In the genomic region with DNA sequence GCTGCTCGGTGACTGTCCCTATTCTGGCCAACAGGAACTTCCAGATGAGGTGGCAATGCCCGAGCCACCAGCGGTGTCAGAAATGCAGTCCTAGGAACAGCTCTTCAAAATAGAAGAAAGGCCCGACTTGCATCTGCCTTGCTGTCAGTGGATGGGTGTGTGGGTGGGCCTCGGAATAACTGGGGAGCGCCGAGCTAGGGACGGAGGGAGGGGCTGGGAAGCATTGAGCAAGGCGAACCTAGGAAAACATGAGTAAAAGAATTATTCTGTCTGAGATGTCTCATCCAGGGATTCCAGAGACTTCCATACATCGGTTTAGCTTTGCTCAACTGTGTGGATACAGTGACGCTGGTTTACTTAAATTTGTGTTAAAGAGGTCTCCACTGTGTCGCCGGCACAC, we compare ENCODE assay signal across 8 mouse cellular contexts. TPM values are rescaled to one million over a fixed set of nuclear protein-coding genes. Genes with fewer than 3 reads are reported as not detected.
A peak's percentile ranks its signal among the peaks of the same experiment; 100 is the strongest.
DNase-seq lines count a peak whose midpoint lies in the region; ATAC-seq and TF ChIP-seq lines count a peak whose summit lies in the region.

No protein-coding gene starts in this region.

- TF ChIP-seq POLR2A in kidney, adult 2 months (IDR thresholded peaks at IDR 0.05; ENCODE audit: low read depth, low read length) = no peak

- no peak for ATAC-seq in limb, embryonic 11.5 days (ENCODE audit: insufficient number of reproducible peaks, low FRiP score, low TSS enrichment, low read depth)
- ATAC-seq in inflammation-experienced regulatory T-cells, adult 6 months = no peak

- H3K4me2 ChIP-seq in limb, embryonic 11.5 days (ENCODE audit: low read depth, severe bottlenecking) = no peak overlapping the region

- no peak overlapping the region for H3K9ac ChIP-seq in limb, embryonic 11.5 days (ENCODE audit: low read length)

- H3K4me1 ChIP-seq in kidney, adult 2 months (ENCODE audit: control insufficient read depth, insufficient read depth, low read length) = peaks cover 10% of the 10 kb centered on the region
- H3K4me1 ChIP-seq in limb, embryonic 11.5 days (ENCODE audit: control insufficient read depth, insufficient read depth, low read length) = peaks cover 6% of the 10 kb centered on the region

- H3K27me3 ChIP-seq in kidney, adult 2 months (replicated peaks; ENCODE audit: control insufficient read depth, insufficient read depth, low read length) = no peaks in the 10 kb centered on the region
- no peaks in the 10 kb centered on the region for H3K27me3 ChIP-seq in limb, embryonic 11.5 days (ENCODE audit: control insufficient read depth, insufficient read depth, low read length)

- no peaks in the 10 kb centered on the region for H3K9me3 ChIP-seq in limb, embryonic 11.5 days (ENCODE audit: control insufficient read depth, low read length)

- no peak overlapping the region for H3K4me3 ChIP-seq in kidney, adult 2 months (ENCODE audit: insufficient read depth, low read depth, low read length)
- no peak overlapping the region for H3K4me3 ChIP-seq in limb, embryonic 11.5 days (ENCODE audit: low read depth, low read length)

- no peak for DNase-seq in kidney, adult 2 months
- no peak for DNase-seq in kidney, adult 8-10 months
- DNase-seq in 3T3-L1 (ENCODE audit: low read depth, low spot score) (peak; percentile 65), NIH3T3 (ENCODE audit: low read depth) (peak; percentile 60)
- DNase-seq in limb, embryonic 11.5 days (ENCODE audit: low spot score) = peak; percentile 14
- DNase-seq in ovary, postnatal 36 days (ENCODE audit: low spot score) = no peak
- DNase-seq in cerebellum, adult 9-10 months = no peak

- peak overlapping the region; percentile 65 for H3K27ac ChIP-seq in kidney, adult 2 months (ENCODE audit: insufficient read depth, low read depth, low read length)
- H3K27ac ChIP-seq in limb, embryonic 11.5 days (replicated peaks; ENCODE audit: low read depth, low read length) = 0 out of 2 replicates have a peak overlapping the region, but pooled peaks have one; percentile 14

- WGBS in kidney, adult 2 months = 82% methylated on average over 13 of the region's 13 CpGs
- 91% methylated on average over 13 of the region's 13 CpGs for WGBS in limb, embryonic 11.5 days

- TF ChIP-seq CTCF in kidney, adult 2 months (conservative IDR thresholded peaks at IDR 0.05; ENCODE audit: insufficient read depth, insufficient read length, low read depth, low read length) = no peak

- H3K36me3 ChIP-seq in kidney, adult 2 months (ENCODE audit: control insufficient read depth, insufficient read depth, low read length) = no peaks in the 10 kb centered on the region; the same call in 1 of the 2 replicates
- peaks cover 4% of the 10 kb centered on the region; the same call in 1 of the 2 replicates for H3K36me3 ChIP-seq in limb, embryonic 11.5 days (ENCODE audit: control insufficient read depth, insufficient read depth, low read length)

RNA-seq across cellular contexts. Expression of a gene that starts 27.2 kb away (rescaled TPM):
- 129 and 154 TPM in 2 replicates for polyA plus RNA-seq in kidney, adult 2 months (2012; rRNA removed)
- 6.5 and 10.9 TPM in 2 replicates for polyA plus RNA-seq in limb, embryonic 11.5 days (2014; fragmentation: Nextera tagmentation; extraction: Ambion mirVana)
- polyA plus RNA-seq in inflammation-experienced regulatory T-cells, adult 6 months (2017; shearing (Covaris generic)) = 10 to 100 TPM; 23.5 to 36.6 (median 25.0) TPM

RNA-seq across cellular contexts. Expression of a gene that starts 27.5 kb away (rescaled TPM):
- polyA plus RNA-seq in kidney, adult 2 months (2012; rRNA removed) = 119 and 134 TPM in 2 replicates
- polyA plus RNA-seq in limb, embryonic 11.5 days (2014; fragmentation: Nextera tagmentation; extraction: Ambion mirVana) = 18.1 and 18.9 TPM in 2 replicates
- polyA plus RNA-seq in inflammation-experienced regulatory T-cells, adult 6 months (2017; shearing (Covaris generic)) = 10 to 100 TPM; 20.3 to 28.6 (median 24.2) TPM

RNA-seq across cellular contexts. Expression of a gene that starts 27.6 kb away (rescaled TPM):
- not detected in 2 replicates for polyA plus RNA-seq in kidney, adult 2 months (2012; rRNA removed)
- polyA plus RNA-seq in limb, embryonic 11.5 days (2014; fragmentation: Nextera tagmentation; extraction: Ambion mirVana) = 1.0 and 1.6 TPM in 2 replicates
- 1 to 10 TPM in 1 of 3 experiments, not detected in 2; 1.5 TPM for polyA plus RNA-seq in inflammation-experienced regulatory T-cells, adult 6 months (2017; shearing (Covaris generic))

Comparison
In these comparisons a context has a peak if more than half of its experiments do, and no peak if none do; other contexts are left out.
1. DNase-seq: peak in 3T3-L1 (single experiment), NIH3T3 (single experiment) and limb, embryonic 11.5 days (single experiment); none in kidney, adult 2 months (single experiment), kidney, adult 8-10 months (0 of 2), ovary, postnatal 36 days (single experiment) and cerebellum, adult 9-10 months (single experiment).